In genomic region chr4:32195945-32196921, GRCm38 (mm10) we compare ENCODE assay signal across 9 mouse cellular contexts. TPM values are rescaled to one million over a fixed set of nuclear protein-coding genes. Genes with fewer than 3 reads are reported as not detected.
A peak's percentile ranks its signal among the peaks of the same experiment; 100 is the strongest.
DNase-seq lines count a peak whose midpoint lies in the region; ATAC-seq lines count a peak whose summit lies in the region.
"Had no signal": no experiment of that assay in that cellular context is flagged by ENCODE, and none has a peak within 500 bp of the region (broad histone marks: within the 10 kb centered on the region; RNA-seq: fewer than 3 reads in every experiment).

No protein-coding gene starts in this region.

- intact Hi-C loops in left cerebral cortex, postnatal 10 days (cut with DNase I) = no loop called here
- intact Hi-C loops in left cerebral cortex, postnatal 25 days (cut with DNase I) = no loop called here

- peak overlapping the region; percentile 50 for H3K4me2 ChIP-seq in heart, embryonic 12.5 days
- H3K4me2 ChIP-seq in kidney, embryonic 15.5 days = peak overlapping the region; percentile 24
- no peak overlapping the region for H3K4me2 ChIP-seq in midbrain, embryonic 12.5 days (replicated peaks)

- DNase-seq in left cerebral cortex, postnatal 10 days (ENCODE audit: extremely low spot score in 1 of 2, low spot score in 2 of 2) = peak; percentile 49 to 81
- DNase-seq in left cerebral cortex, postnatal 25 days (ENCODE audit: low spot score in 2 of 2) = no peak
- peak; percentile 74 for DNase-seq in embryonic facial prominence, embryonic 10.5 days (ENCODE audit: low spot score)

- ATAC-seq in heart, embryonic 12.5 days (ENCODE audit: insufficient number of reproducible peaks, low FRiP score) = peak; percentile 85
- ATAC-seq in kidney, embryonic 15.5 days (replicated peaks; ENCODE audit: low FRiP score) = peak; percentile 88
- peak; percentile 72 for ATAC-seq in midbrain, embryonic 12.5 days (ENCODE audit: low FRiP score, low read depth)
- ATAC-seq in monocyte, adult 5-6 weeks (replicated peaks; ENCODE audit: insufficient number of reproducible peaks, low FRiP score, low TSS enrichment, poor library complexity, severe bottlenecking) = no peak
- no peak for ATAC-seq in megakaryocyte-erythroid progenitor cell, adult 5-6 weeks (replicated peaks; ENCODE audit: low FRiP score, low TSS enrichment, poor library complexity, severe bottlenecking)

- H3K36me3 ChIP-seq in embryonic facial prominence, embryonic 10.5 days (replicated peaks) = no peaks in the 10 kb centered on the region
- no peaks in the 10 kb centered on the region for H3K36me3 ChIP-seq in heart, embryonic 12.5 days
- no peaks in the 10 kb centered on the region for H3K36me3 ChIP-seq in kidney, embryonic 15.5 days
- H3K36me3 ChIP-seq in midbrain, embryonic 12.5 days = no peaks in the 10 kb centered on the region

- no peak overlapping the region for H3K9ac ChIP-seq in heart, embryonic 12.5 days
- no peak overlapping the region for H3K9ac ChIP-seq in kidney, embryonic 15.5 days
- no peak overlapping the region for H3K9ac ChIP-seq in midbrain, embryonic 12.5 days (replicated peaks)

- H3K27ac ChIP-seq in embryonic facial prominence, embryonic 10.5 days (replicated peaks) = peak overlapping the region; percentile 84
- peak overlapping the region; percentile 87 for H3K27ac ChIP-seq in heart, embryonic 12.5 days (ENCODE audit: poor library complexity, severe bottlenecking)
- H3K27ac ChIP-seq in kidney, embryonic 15.5 days = peak overlapping the region; percentile 86
- H3K27ac ChIP-seq in midbrain, embryonic 12.5 days (replicated peaks) = no peak overlapping the region

- peak overlapping the region; percentile 28; the same call in 1 of the 2 replicates for H3K4me3 ChIP-seq in embryonic facial prominence, embryonic 10.5 days
- H3K4me3 ChIP-seq in heart, embryonic 12.5 days = no peak overlapping the region
- no peak overlapping the region for H3K4me3 ChIP-seq in kidney, embryonic 15.5 days (replicated peaks)
- H3K4me3 ChIP-seq in midbrain, embryonic 12.5 days = no peak overlapping the region

- 12% methylated on average over 9 of the region's 9 CpGs for WGBS in embryonic facial prominence, embryonic 10.5 days
- 21% methylated on average over 9 of the region's 9 CpGs for WGBS in heart, embryonic 12.5 days
- 7% methylated on average over 9 of the region's 9 CpGs for WGBS in kidney, embryonic 15.5 days
- 28% methylated on average over 9 of the region's 9 CpGs for WGBS in midbrain, embryonic 12.5 days

- peaks cover 40% of the 10 kb centered on the region for H3K4me1 ChIP-seq in embryonic facial prominence, embryonic 10.5 days
- peaks cover 32% of the 10 kb centered on the region for H3K4me1 ChIP-seq in heart, embryonic 12.5 days (replicated peaks)
- H3K4me1 ChIP-seq in kidney, embryonic 15.5 days = peaks cover 26% of the 10 kb centered on the region
- peaks cover 16% of the 10 kb centered on the region; the same call in 1 of the 2 replicates for H3K4me1 ChIP-seq in midbrain, embryonic 12.5 days

- H3K9me3 ChIP-seq in embryonic facial prominence, embryonic 10.5 days = no peaks in the 10 kb centered on the region
- no peaks in the 10 kb centered on the region for H3K9me3 ChIP-seq in heart, embryonic 12.5 days (replicated peaks)
- H3K9me3 ChIP-seq in kidney, embryonic 15.5 days (replicated peaks) = no peaks in the 10 kb centered on the region
- no peaks in the 10 kb centered on the region for H3K9me3 ChIP-seq in midbrain, embryonic 12.5 days

- no peaks in the 10 kb centered on the region for H3K27me3 ChIP-seq in embryonic facial prominence, embryonic 10.5 days (replicated peaks; ENCODE audit: low read depth, poor library complexity, severe bottlenecking)
- no peaks in the 10 kb centered on the region for H3K27me3 ChIP-seq in heart, embryonic 12.5 days (replicated peaks)
- no peaks in the 10 kb centered on the region for H3K27me3 ChIP-seq in kidney, embryonic 15.5 days
- H3K27me3 ChIP-seq in midbrain, embryonic 12.5 days = peaks cover 5% of the 10 kb centered on the region; the same call in 1 of the 2 replicates

RNA-seq across cellular contexts. Expression of gene Bach2, which starts 42.4 kb away (rescaled TPM):
- total RNA-seq in left cerebral cortex, postnatal 10 days (2021) = 10 to 100 TPM; 21.4 to 29.7 TPM
- 10 to 100 TPM; 10.4 to 14.4 TPM for total RNA-seq in left cerebral cortex, postnatal 25 days (2021)
- 12.2 and 12.4 TPM in 2 replicates for polyA plus RNA-seq in embryonic facial prominence, embryonic 10.5 days (2016; fragmentation: Nextera tagmentation; extraction: Ambion mirVana)
- 7.0 and 8.6 TPM in 2 replicates for polyA plus RNA-seq in heart, embryonic 12.5 days (2016; fragmentation: Nextera tagmentation; extraction: Ambion mirVana)
- 8.0 and 8.8 TPM in 2 replicates for polyA plus RNA-seq in kidney, embryonic 15.5 days (2015; fragmentation: Nextera tagmentation; extraction: Ambion mirVana)
- polyA plus RNA-seq in midbrain, embryonic 12.5 days (2016; fragmentation: Nextera tagmentation; extraction: Ambion mirVana) = 17.8 and 18.8 TPM in 2 replicates
- 3.0 to 31.8 TPM (median 7.1 TPM) in 3 replicates for total RNA-seq in monocyte, adult 5-6 weeks (2017)
- 3.5 and 16.9 TPM in 2 replicates for total RNA-seq in megakaryocyte-erythroid progenitor cell, adult 5-6 weeks (2014; fragmentation: Nextera tagmentation)
- 0.52 and 0.53 TPM in 2 replicates for total RNA-seq in megakaryocyte-erythroid progenitor cell, adult 5-6 weeks (2017)
- total RNA-seq: CH12.LX had no signal

Comparison
In these comparisons a context has a peak if more than half of its experiments do, and no peak if none do; other contexts are left out.
1. DNase-seq: peak in left cerebral cortex, postnatal 10 days (2 of 2) and embryonic facial prominence, embryonic 10.5 days (single experiment); none in left cerebral cortex, postnatal 25 days (0 of 2).
2. ATAC-seq: peak in heart, embryonic 12.5 days (single experiment), kidney, embryonic 15.5 days (single experiment) and midbrain, embryonic 12.5 days (single experiment); none in monocyte, adult 5-6 weeks (single experiment) and megakaryocyte-erythroid progenitor cell, adult 5-6 weeks (single experiment).